Mouse (Mus musculus) MEL (cell line): ENCODE measurements around the gene Cxcr1. TPM values are rescaled to one million over a fixed set of nuclear protein-coding genes. Genes with fewer than 3 reads are reported as not detected.

Source experiments
- DNase-seq: peaks from one replicate; pipeline ENCODE4 v3.0.0; 2011; ENCODE audit warnings: low read depth, low spot score
- H3K27ac ChIP-seq: 2 replicates; pipeline ENCODE4 v1.5.1; 2012; ENCODE audit warnings: low read depth, mild to moderate bottlenecking, control low read depth, low read length, moderate library complexity; ENCODE audit not compliant: control insufficient read depth
- H3K27me3 ChIP-seq, 2 experiments: fragments of 150-350 bp in 1 of 2; sonication (generic) in 1 of 2; 2 replicates each; pipeline ENCODE4 v1.6.1; 2012; ENCODE audit warnings: low read length in 2 of 2, mild to moderate bottlenecking in 2 of 2, improper control_type of control experiment in 1 of 2, moderate library complexity in 1 of 2; ENCODE audit not compliant: insufficient read depth in 2 of 2, control insufficient read depth in 1 of 2
- H3K36me3 ChIP-seq, 2 experiments: 2 replicates each; pipeline ENCODE4 v1.6.1; 2012 to 2014; ENCODE audit warnings: low read length in 2 of 2, improper control_type of control experiment in 1 of 2, inconsistent platforms in 1 of 2, mild to moderate bottlenecking in 1 of 2; ENCODE audit not compliant: insufficient read depth in 2 of 2, control insufficient read depth in 1 of 2
- H3K4me1 ChIP-seq, 2 experiments: fragments of 150-350 bp in 1 of 2; sonication (generic) in 1 of 2; 2 replicates each; pipeline ENCODE4 v1.6.1; 2012; ENCODE audit warnings: low read length in 2 of 2, improper control_type of control experiment in 1 of 2, mild to moderate bottlenecking in 1 of 2; ENCODE audit not compliant: insufficient read depth in 2 of 2, control insufficient read depth in 1 of 2
- H3K4me3 ChIP-seq, 2 experiments: fragments of 150-350 bp in 1 of 2; sonication (generic) in 1 of 2; 2 replicates each; pipeline ENCODE4 v1.5.1; 2012; ENCODE audit warnings: low read depth in 2 of 2, low read length in 2 of 2, mild to moderate bottlenecking in 2 of 2, moderate library complexity in 2 of 2, control low read depth in 1 of 2, improper control_type of control experiment in 1 of 2; ENCODE audit not compliant: control insufficient read depth in 1 of 2, insufficient read depth in 1 of 2
- H3K79me2 ChIP-seq: 2 replicates; pipeline ENCODE4 v1.6.1; 2012; ENCODE audit warnings: mild to moderate bottlenecking, low read length, moderate library complexity; ENCODE audit not compliant: control insufficient read depth, poor library complexity, insufficient read depth
- H3K9ac ChIP-seq: 2 replicates; pipeline ENCODE4 v1.6.1; 2012; ENCODE audit warnings: low read depth, mild to moderate bottlenecking, control low read depth, low read length, moderate library complexity; ENCODE audit not compliant: control insufficient read depth, poor library complexity, severe bottlenecking
- H3K9me3 ChIP-seq: fragments of 150-350 bp; sonication (generic); replicated peaks from 2 replicates; pipeline ENCODE4 v1.6.1; 2012; ENCODE audit warnings: mild to moderate bottlenecking, low read length, improper control_type of control experiment, moderate library complexity; ENCODE audit not compliant: insufficient read depth
- BHLHE40 ChIP-seq: IDR thresholded peaks from 2 replicates; pipeline ENCODE4 v1.6.1; 2012; ENCODE audit warnings: low read depth, mild to moderate bottlenecking, inconsistent platforms, low read length, improper control_type of control experiment, borderline replicate concordance
- CHD1 ChIP-seq: IDR thresholded peaks from 2 replicates; pipeline ENCODE4 v1.6.1; 2012; ENCODE audit warnings: low read depth, mild to moderate bottlenecking, inconsistent platforms, low read length, improper control_type of control experiment
- CHD2 ChIP-seq: IDR thresholded peaks from 2 replicates; pipeline ENCODE4 v1.6.1; 2011; ENCODE audit warnings: low read length, improper control_type of control experiment
- E2F4 ChIP-seq: IDR thresholded peaks from 2 replicates; pipeline ENCODE4 v1.6.1; 2011; ENCODE audit warnings: low read depth, low read length, improper control_type of control experiment, borderline replicate concordance
- ELF1 ChIP-seq: IDR thresholded peaks from 2 replicates; pipeline ENCODE4 v1.6.1; 2014; ENCODE audit warnings: low read depth, mild to moderate bottlenecking, inconsistent platforms, low read length, improper control_type of control experiment, moderate library complexity
- EP300 ChIP-seq, 2 experiments: IDR thresholded peaks; 2 replicates each; pipeline ENCODE4 v1.6.1; 2011; ENCODE audit warnings: improper control_type of control experiment in 2 of 2, low read length in 2 of 2, low read depth in 1 of 2, mild to moderate bottlenecking in 1 of 2
- ETS1 ChIP-seq: IDR thresholded peaks from 2 replicates; pipeline ENCODE4 v1.6.1; 2012; ENCODE audit warnings: low read depth, mild to moderate bottlenecking, inconsistent platforms, low read length, improper control_type of control experiment, moderate library complexity
- GABPA ChIP-seq: IDR thresholded peaks from 2 replicates; pipeline ENCODE4 v1.6.1; 2012; ENCODE audit warnings: low read depth, mild to moderate bottlenecking, inconsistent platforms, low read length, improper control_type of control experiment, moderate library complexity
- GATA1 ChIP-seq: IDR thresholded peaks from 2 replicates; pipeline ENCODE4 v1.6.1; 2011; ENCODE audit warnings: low read depth, low read length, improper control_type of control experiment
- JUND ChIP-seq: IDR thresholded peaks from 2 replicates; pipeline ENCODE4 v1.6.1; 2011; ENCODE audit warnings: low read depth, mild to moderate bottlenecking, improper control_type of control experiment, low read length
- MAX ChIP-seq: IDR thresholded peaks from 2 replicates; pipeline ENCODE4 v1.6.1; 2011; ENCODE audit warnings: low read length, improper control_type of control experiment
- MAZ ChIP-seq: IDR thresholded peaks from 2 replicates; pipeline ENCODE4 v1.6.1; 2012; ENCODE audit warnings: low read depth, mild to moderate bottlenecking, inconsistent platforms, low read length, improper control_type of control experiment
- MEF2A ChIP-seq: IDR thresholded peaks from 2 replicates; pipeline ENCODE4 v1.6.1; 2014; ENCODE audit warnings: low read depth, mild to moderate bottlenecking, inconsistent platforms, low read length, improper control_type of control experiment; ENCODE audit not compliant: poor library complexity, insufficient replicate concordance, severe bottlenecking; ENCODE audit errors: extremely low read depth
- MXI1 ChIP-seq: IDR thresholded peaks from 2 replicates; pipeline ENCODE4 v1.6.1; 2011; ENCODE audit warnings: mild to moderate bottlenecking, low read depth, low read length, improper control_type of control experiment
- MYC ChIP-seq: IDR thresholded peaks from 2 replicates; pipeline ENCODE4 v1.6.1; 2011; ENCODE audit warnings: low read depth, mild to moderate bottlenecking, low read length, improper control_type of control experiment, moderate library complexity
- NELFE ChIP-seq: IDR thresholded peaks from 2 replicates; pipeline ENCODE4 v1.6.1; 2011; ENCODE audit warnings: low read depth, low read length, improper control_type of control experiment
- NRF1 ChIP-seq: IDR thresholded peaks from 2 replicates; pipeline ENCODE4 v1.6.1; 2014; ENCODE audit warnings: low read depth, mild to moderate bottlenecking, inconsistent platforms, low read length, improper control_type of control experiment, moderate library complexity; ENCODE audit not compliant: poor library complexity, insufficient read depth, severe bottlenecking
- POLR2A ChIP-seq, 2 experiments: IDR thresholded peaks; 2 replicates each; pipeline ENCODE4 v1.6.1; 2011 to 2012; ENCODE audit warnings: low read length in 2 of 2, mild to moderate bottlenecking in 2 of 2, control low read depth in 1 of 2, improper control_type of control experiment in 1 of 2, low read depth in 1 of 2, moderate library complexity in 1 of 2; ENCODE audit not compliant: control insufficient read depth in 1 of 2, insufficient read depth in 1 of 2, poor library complexity in 1 of 2
- POLR2AphosphoS2 ChIP-seq: IDR thresholded peaks from 2 replicates; pipeline ENCODE4 v1.6.1; 2011; ENCODE audit warnings: low read length, improper control_type of control experiment
- POLR2AphosphoS5 ChIP-seq: IDR thresholded peaks from 2 replicates; pipeline ENCODE4 v1.6.1; 2012; ENCODE audit warnings: low read depth, borderline replicate concordance, mild to moderate bottlenecking, inconsistent platforms, low read length, moderate library complexity, mixed read lengths
- RAD21 ChIP-seq: IDR thresholded peaks from 2 replicates; pipeline ENCODE4 v1.6.1; 2011; ENCODE audit warnings: mild to moderate bottlenecking, low read depth, low read length, improper control_type of control experiment
- RCOR1 ChIP-seq: IDR thresholded peaks from 2 replicates; pipeline ENCODE4 v1.6.1; 2012; ENCODE audit warnings: low read depth, mild to moderate bottlenecking, inconsistent platforms, low read length, improper control_type of control experiment
- SIN3A ChIP-seq: IDR thresholded peaks from 2 replicates; pipeline ENCODE4 v1.6.1; 2012; ENCODE audit warnings: low read length, improper control_type of control experiment, inconsistent platforms
- TAL1 ChIP-seq: IDR thresholded peaks from 2 replicates; pipeline ENCODE4 v1.6.1; 2012; ENCODE audit warnings: mild to moderate bottlenecking, inconsistent platforms, low read length, moderate library complexity, mixed read lengths
- TCF12 ChIP-seq: IDR thresholded peaks from 2 replicates; pipeline ENCODE4 v1.6.1; 2014; ENCODE audit warnings: low read depth, mild to moderate bottlenecking, inconsistent platforms, low read length, improper control_type of control experiment, moderate library complexity
- UBTF ChIP-seq: IDR thresholded peaks from 2 replicates; pipeline ENCODE4 v1.6.1; 2012; ENCODE audit warnings: low read depth, mild to moderate bottlenecking, inconsistent platforms, low read length, improper control_type of control experiment, moderate library complexity, borderline replicate concordance; ENCODE audit not compliant: insufficient read depth
- USF2 ChIP-seq, 2 experiments: IDR thresholded peaks; 2 replicates each; pipeline ENCODE4 v1.6.1; 2011 to 2012; ENCODE audit warnings: improper control_type of control experiment in 2 of 2, low read length in 2 of 2, borderline replicate concordance in 1 of 2, inconsistent platforms in 1 of 2, low read depth in 1 of 2, mild to moderate bottlenecking in 1 of 2; ENCODE audit not compliant: insufficient read depth in 1 of 2
- ZC3H11A ChIP-seq: IDR thresholded peaks from 2 replicates; pipeline ENCODE4 v1.6.1; 2012; ENCODE audit warnings: low read depth, mild to moderate bottlenecking, inconsistent platforms, low read length, improper control_type of control experiment
- ZKSCAN1 ChIP-seq: IDR thresholded peaks from 2 replicates; pipeline ENCODE4 v1.6.1; 2012; ENCODE audit warnings: low read depth, mild to moderate bottlenecking, inconsistent platforms, low read length, improper control_type of control experiment, moderate library complexity
- polyA plus RNA-seq, 2 experiments: library from polyadenylated mRNA; stranded (reverse) in 1 of 2; unstranded in 1 of 2; fragments of >175 nt in 1 of 2; fragments of >200 nt in 1 of 2; gene quantifications; 2 replicates each; pipeline versions ENCODE4 v1.2.1 to v1.2.4; 2012; ENCODE audit warnings: low replicate concordance in 2 of 2, low read depth in 1 of 2; ENCODE audit not compliant: insufficient read length in 2 of 2, insufficient read depth in 1 of 2, missing spikeins in 1 of 2
- total RNA-seq: library from RNA; depleted of rRNA; stranded (reverse); fragments of 300-350 nt; gene quantifications from 2 replicates; pipeline ENCODE4 v1.2.3, GENCODE M21; 2012

Cxcr1 gene
- total and polyA plus RNA-seq, 3 experiments, result not detected

- no peak for TF ChIP-seq MAZ
- TF ChIP-seq E2F4, result no peak
- TF ChIP-seq POLR2AphosphoS2, result no peak
- no peak for TF ChIP-seq CHD1
- no peak for TF ChIP-seq POLR2A (IDR thresholded peaks at IDR 0.05; ENCODE audit: control insufficient read depth in 1 of 2, insufficient read depth in 1 of 2, low read depth in 1 of 2, low read length in 2 of 2, poor library complexity in 1 of 2)
- TF ChIP-seq RAD21, result no peak
- no peak for TF ChIP-seq GABPA
- no peak for TF ChIP-seq CHD2
- TF ChIP-seq MEF2A, result no peak
- TF ChIP-seq GATA1, result no peak
- no peak for TF ChIP-seq BHLHE40
- TF ChIP-seq POLR2AphosphoS5, result no peak
- TF ChIP-seq USF2 (IDR thresholded peaks at IDR 0.05; ENCODE audit: borderline replicate concordance in 1 of 2, insufficient read depth in 1 of 2, low read depth in 1 of 2, low read length in 2 of 2), result no peak
- peak overlapping the region; percentile 96 to 98 for H3K4me3 ChIP-seq
- peak; percentile 65 for DNase-seq
- H3K4me1 ChIP-seq, result peaks cover 9 to 26% of the 10 kb centered on the region in 2 experiments
- peaks cover 0 to 37% of the 10 kb centered on the region in 2 experiments for H3K36me3 ChIP-seq
- H3K9me3 ChIP-seq, result no peaks in the 10 kb centered on the region
- H3K9ac ChIP-seq, result peak overlapping the region; percentile 98
- peak overlapping the region; percentile 87 for H3K27ac ChIP-seq
- peaks cover 58% of the 10 kb centered on the region for H3K79me2 ChIP-seq
- H3K27me3 ChIP-seq, result no peaks in the 10 kb centered on the region
Measured at GRCm38 (mm10) chr1:74237671-74238070, 43.2 kb upstream of the Cxcr1 start.

DNA sequence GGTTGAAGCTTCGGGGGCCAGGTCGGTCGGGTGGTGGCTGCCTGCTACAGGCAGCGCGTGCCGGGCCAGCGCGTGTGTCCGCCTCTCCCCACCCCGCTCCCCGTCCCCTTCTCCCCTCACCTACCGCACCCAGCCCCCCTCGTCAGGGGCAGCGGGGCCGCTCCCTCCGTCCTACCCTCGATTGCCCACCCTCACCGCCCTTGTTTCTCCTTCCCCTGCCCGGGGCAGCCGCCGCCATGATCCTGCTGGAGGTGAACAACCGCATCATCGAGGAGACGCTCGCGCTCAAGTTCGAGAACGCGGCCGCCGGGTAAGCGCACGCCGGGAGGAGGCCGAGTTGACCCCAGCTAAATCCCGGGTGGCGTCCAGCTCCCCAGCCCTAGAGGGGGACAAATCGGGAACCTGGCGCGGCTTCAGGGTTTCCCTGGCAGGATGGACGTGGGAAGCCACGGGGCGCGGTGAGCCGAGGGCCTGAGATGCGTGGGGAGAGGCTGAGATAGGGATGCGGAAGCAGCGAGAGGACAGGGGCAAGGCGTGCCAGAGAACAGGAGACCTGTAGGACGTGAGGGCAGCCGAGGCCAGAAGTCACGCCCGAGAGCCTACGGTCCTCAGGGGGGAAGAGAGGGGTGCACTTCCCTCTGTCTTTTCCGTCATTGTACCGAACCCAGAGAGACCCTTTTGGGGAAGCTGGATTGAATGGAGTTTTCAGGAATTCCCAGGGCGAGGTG is 42.3 kb upstream of the Cxcr1 start:
- TF ChIP-seq CHD2, result no peak
- TF ChIP-seq TCF12, result no peak
- TF ChIP-seq UBTF, result no peak
- TF ChIP-seq TAL1, result no peak
- TF ChIP-seq ELF1, result peak; percentile 64
- no peak for TF ChIP-seq ETS1
- TF ChIP-seq RCOR1, result no peak
- no peak; the same call in 1 of the 2 replicates for TF ChIP-seq MAX
- TF ChIP-seq ZKSCAN1, result no peak
- no peak for TF ChIP-seq ZC3H11A
- peak; percentile 92 for TF ChIP-seq CHD1
- no peak for TF ChIP-seq NELFE
- no peak for TF ChIP-seq JUND
- no peak for TF ChIP-seq MAZ
- TF ChIP-seq MXI1, result peak; percentile 89
- peak; percentile 8 to 23; a peak in 1 of 4 replicates for TF ChIP-seq EP300 (IDR thresholded peaks at IDR 0.05; ENCODE audit: low read depth in 1 of 2, low read length in 2 of 2)
- TF ChIP-seq MYC, result peak; percentile 59; the same call in 1 of the 2 replicates
- no peak for TF ChIP-seq NRF1
- TF ChIP-seq POLR2A (IDR thresholded peaks at IDR 0.05; ENCODE audit: control insufficient read depth in 1 of 2, insufficient read depth in 1 of 2, low read depth in 1 of 2, low read length in 2 of 2, poor library complexity in 1 of 2), result peak in 1 of 2 experiments; percentile 78; a peak in 1 of 4 replicates
- TF ChIP-seq SIN3A, result peak; percentile 75
- no peak for TF ChIP-seq USF2 (IDR thresholded peaks at IDR 0.05; ENCODE audit: borderline replicate concordance in 1 of 2, insufficient read depth in 1 of 2, low read depth in 1 of 2, low read length in 2 of 2)
- TF ChIP-seq BHLHE40, result no peak
- TF ChIP-seq, all 39 proteins: peak for 7
- peaks cover 9 to 29% of the 10 kb centered on the region in 2 experiments for H3K4me1 ChIP-seq
- peak overlapping the region; percentile 96 to 98 for H3K4me3 ChIP-seq
- H3K9me3 ChIP-seq, result no peaks in the 10 kb centered on the region
- H3K79me2 ChIP-seq, result peaks cover 49% of the 10 kb centered on the region
- H3K27me3 ChIP-seq, result no peaks in the 10 kb centered on the region
- H3K27ac ChIP-seq, result peak overlapping the region; percentile 87
- peak; percentile 79 for DNase-seq
- H3K9ac ChIP-seq, result peak overlapping the region; percentile 98
- H3K36me3 ChIP-seq, result peaks cover 0 to 35% of the 10 kb centered on the region in 2 experiments; a peak in 3 of 4 replicates
